Mouse (Mus musculus) left cerebral cortex, postnatal 25 days (tissue): ENCODE measurements around the gene Uvrag. TPM values are rescaled to one million over a fixed set of nuclear protein-coding genes. Genes with fewer than 3 reads are reported as not detected.

Experiments used
- DNase-seq, 2 experiments: peaks; one replicate each; pipeline ENCODE4 v3.0.0; 2022; ENCODE audit warnings: low spot score in 2 of 2, mixed read lengths in 1 of 2
- intact Hi-C: fragments of 180-260 bp; cut with DNase I; formaldehyde crosslinking; loops from one replicate; pipeline ENCODE4 v1.15.1; 2025
- total RNA-seq, 2 experiments: library from RNA; stranded (reverse); gene quantifications; 2 replicates each; pipeline ENCODE4 v1.2.3; 2021

Uvrag gene
- total RNA-seq, 2 experiments from 2014 or later, result 50.9 to 56.3 TPM

GRCm38 (mm10) chr7:99169717-99170403 is 28.9 kb upstream of the Uvrag start:
- DNase-seq, result peak in 1 of 2 experiments; percentile 58
- intact Hi-C loops, result loop anchor here (10.0 kb wide), 1 partner anchor 285 kb away; no protein-coding TSS in a partner anchor

DNA sequence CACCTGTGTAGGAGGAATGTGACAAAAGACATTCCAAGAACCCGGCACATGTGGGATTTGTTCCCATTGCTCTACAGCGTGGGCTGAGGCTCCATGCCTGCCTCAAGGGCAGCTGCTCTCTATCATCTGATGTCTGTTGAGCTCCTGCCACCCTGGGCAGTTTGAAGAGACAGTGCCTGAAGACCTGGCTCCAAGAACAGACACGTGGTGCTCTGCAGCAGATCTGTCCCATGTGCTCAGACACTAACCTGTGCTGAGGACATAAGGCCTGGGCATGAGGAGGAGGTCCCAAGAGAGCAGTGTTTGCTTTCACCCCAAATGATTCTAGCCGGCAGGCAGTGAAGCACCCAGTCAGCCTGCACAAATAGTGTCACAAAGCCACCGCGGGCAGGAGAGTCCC is 27.8 kb upstream of the Uvrag start:
- intact Hi-C loops, result no loop called here
- no peak for DNase-seq

- intact Hi-C loops, result no loop called here
Measured at GRCm38 (mm10) chr7:99167939-99168338, 27.0 kb upstream of the Uvrag start.

DNA sequence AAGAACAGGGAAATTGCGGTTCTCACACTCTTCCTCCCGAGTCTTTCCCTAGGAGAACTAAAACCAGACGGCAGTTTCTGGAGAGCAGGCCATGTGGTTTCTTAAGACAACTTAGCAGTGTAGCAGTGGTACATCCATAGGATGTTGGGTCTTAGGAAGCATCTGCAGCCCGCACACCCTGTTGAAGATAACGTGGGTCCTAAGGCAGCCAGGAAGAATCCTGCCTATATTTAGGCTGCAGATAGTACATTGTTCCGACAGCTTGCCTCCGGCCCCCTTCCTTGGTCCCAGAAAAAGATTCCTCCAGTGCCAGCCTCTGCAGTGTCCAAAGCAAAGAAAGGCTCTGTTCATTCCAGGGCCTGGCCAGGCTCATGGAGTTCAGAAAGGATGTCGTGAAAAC is 25.2 kb upstream of the Uvrag start:
- intact Hi-C loops, result no loop called here

More at GRCm38 (mm10) chr7:99167939-99168338, 27.0 kb upstream of the Uvrag start:
- no peak for DNase-seq

DNA sequence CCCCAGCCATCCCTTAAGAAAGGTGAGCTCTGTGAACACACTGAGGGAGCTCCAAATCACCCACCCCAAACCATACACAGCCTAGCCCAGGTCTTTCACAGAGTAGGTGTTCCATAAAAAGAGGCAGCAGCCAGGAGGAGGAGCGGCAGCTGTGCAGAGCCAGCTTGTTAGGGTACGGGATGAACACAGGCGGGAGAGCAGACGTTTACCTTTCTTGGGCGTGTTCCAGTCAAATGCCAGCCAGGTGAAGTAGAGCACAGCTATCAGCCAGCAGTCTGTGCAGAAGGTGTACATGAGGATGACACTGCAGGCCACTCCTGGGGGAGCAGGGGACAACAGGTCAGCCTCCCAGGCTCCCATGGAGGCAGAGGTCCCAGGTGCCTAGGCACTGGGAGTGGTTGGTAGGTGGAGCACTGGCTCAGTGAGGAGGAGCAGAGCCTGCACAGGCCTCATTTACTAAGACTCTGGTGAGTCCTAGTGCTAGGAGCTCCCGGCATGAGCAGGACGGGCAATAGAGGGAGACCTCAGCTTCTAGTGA is 24.0 kb upstream of the Uvrag start:
- intact Hi-C loops, result no loop called here
- no peak for DNase-seq

More for the DNA sequence above, 25.2 kb upstream of the Uvrag start:
- peak in 1 of 2 experiments; percentile 66 for DNase-seq

DNA sequence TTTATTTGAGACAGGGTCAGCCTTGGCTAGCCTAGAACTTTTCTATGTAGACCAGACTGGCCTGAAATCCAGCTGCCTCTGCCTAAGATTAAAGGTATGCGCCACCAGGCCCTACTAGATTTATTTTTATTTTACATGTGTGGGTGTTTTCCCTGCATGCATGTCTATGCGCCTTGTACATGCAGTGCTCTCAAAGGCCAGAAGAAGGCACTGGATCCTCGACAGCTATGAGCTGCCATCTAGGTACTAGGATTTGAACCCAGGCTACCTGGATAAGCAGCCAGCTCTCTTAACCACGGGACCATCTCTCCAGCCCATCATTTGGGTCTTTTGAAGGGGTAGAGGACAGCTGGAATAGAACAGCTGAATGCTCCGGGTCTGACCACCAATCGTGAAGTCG is 21.5 kb upstream of the Uvrag start:
- intact Hi-C loops, result no loop called here
- DNase-seq, result no peak

GRCm38 (mm10) chr7:99161961-99162360 is 21.0 kb upstream of the Uvrag start:
- intact Hi-C loops, result no loop called here
- DNase-seq, result no peak

DNA sequence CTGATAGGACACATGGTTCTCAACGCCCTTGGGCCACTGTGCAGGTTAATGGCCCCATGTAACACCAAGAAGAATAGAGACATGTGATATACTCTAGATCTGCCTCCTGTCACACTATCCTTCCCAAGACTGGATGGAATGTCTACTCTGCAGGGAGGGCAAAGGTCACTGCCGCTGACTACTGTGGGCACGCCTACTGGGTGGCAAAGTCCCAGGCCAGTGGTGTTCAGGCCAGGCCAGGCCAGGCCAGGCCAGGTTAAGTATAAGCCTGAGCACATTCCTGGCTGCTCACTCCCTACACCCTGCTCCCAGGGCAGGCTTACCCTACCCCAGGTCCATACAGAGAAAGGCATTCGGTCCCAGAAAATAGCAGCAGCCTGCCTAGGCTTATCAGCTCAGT is 20.6 kb upstream of the Uvrag start:
- intact Hi-C loops, result no loop called here
- DNase-seq, result no peak

DNA sequence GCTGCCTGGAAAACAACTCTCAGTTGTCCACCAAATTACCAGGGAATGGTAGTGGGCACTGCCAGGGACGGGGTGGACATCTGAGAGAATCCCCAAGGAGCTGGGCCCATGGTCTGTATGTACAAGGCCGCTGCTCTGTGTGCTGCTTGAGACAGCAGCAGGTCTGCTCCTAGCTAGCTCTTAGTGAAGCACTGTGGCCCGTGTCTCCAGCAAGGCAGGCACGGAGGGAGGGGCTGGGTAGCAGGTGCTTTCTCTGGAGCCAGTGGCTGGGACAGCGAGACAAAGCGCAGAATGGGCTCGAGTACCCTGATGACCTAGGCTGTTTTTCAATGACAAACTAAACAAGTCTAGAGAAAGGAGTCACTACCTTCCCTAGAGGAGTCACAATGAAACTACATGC is 20.1 kb upstream of the Uvrag start:
- intact Hi-C loops, result no loop called here
- DNase-seq, result no peak

DNA sequence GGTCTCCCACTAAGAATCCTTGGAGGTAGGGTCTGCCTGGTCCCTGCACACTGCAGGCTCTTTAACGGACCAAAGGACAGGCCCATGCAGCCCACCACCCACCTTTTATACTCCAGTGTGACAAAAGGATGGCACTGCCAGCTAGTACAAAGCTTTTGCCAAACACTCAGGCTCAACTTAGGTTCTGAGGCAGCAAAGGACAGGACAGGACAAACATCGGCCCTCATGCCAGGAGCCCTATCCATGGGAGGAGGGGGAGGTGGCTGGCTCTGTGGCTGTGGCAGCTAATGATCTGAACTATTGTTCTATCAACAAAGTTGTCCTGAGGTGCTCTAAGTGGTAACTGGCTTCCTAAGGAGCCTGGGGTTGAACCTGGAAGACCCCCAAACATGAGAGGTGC is 18.5 kb upstream of the Uvrag start:
- DNase-seq, result no peak
- intact Hi-C loops, result no loop called here

GRCm38 (mm10) chr7:99158904-99159303 is 18.0 kb upstream of the Uvrag start:
- intact Hi-C loops, result no loop called here
- DNase-seq, result no peak

DNA sequence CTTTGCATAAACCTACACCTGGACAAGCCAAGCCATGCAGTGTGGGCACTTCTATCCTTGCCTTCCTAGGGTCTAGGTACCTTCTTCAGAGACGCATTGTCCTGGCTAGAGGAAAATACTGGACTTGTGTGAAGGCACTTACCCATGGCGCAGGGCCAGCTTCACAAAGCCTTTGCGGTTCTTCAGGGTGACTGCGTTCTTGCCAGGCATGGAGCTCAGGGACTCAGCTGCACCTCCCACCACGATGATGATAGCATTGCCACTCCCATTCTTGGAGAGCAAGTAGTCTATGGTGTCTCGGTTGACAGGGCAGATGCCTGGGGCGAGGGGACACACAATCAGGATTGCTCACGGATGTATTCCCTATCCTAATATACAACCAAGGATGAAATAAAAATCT is 17.1 kb upstream of the Uvrag start:
- DNase-seq, result no peak
- intact Hi-C loops, result no loop called here

- intact Hi-C loops, result no loop called here
- DNase-seq, result no peak
Measured at GRCm38 (mm10) chr7:99156737-99157136, 15.8 kb upstream of the Uvrag start.

- intact Hi-C loops, result no loop called here
- no peak for DNase-seq
Measured at GRCm38 (mm10) chr7:99155311-99156289, 14.7 kb upstream of the Uvrag start.

DNA sequence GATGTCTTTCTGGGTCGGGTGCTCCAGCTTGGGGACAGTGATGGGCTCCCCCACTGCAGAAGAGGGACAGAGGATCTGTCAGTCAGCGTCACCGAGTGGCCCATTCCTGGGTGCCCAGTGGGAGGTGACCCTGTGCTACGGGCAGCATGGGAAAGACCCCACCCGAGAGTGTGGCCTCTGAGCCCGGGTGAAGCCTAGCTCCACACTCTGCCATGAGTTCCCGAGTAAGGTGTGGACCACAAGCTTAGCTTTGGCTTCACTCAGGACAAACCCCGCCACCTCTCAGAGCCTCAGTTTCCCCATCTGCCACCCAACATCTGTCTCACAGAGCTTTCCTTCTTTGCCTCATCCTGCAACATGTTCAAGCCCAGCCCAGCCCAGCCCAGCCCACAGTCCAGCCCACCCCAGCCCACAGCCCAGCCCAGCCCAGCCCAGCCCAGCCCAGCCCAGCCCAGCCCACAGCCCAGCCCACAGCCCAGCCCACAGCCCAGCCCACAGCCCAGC is 13.8 kb upstream of the Uvrag start:
- no peak for DNase-seq
- intact Hi-C loops, result loop anchor here (5.0 kb wide), 1 partner anchor 412 kb away; no protein-coding TSS in a partner anchor

DNA sequence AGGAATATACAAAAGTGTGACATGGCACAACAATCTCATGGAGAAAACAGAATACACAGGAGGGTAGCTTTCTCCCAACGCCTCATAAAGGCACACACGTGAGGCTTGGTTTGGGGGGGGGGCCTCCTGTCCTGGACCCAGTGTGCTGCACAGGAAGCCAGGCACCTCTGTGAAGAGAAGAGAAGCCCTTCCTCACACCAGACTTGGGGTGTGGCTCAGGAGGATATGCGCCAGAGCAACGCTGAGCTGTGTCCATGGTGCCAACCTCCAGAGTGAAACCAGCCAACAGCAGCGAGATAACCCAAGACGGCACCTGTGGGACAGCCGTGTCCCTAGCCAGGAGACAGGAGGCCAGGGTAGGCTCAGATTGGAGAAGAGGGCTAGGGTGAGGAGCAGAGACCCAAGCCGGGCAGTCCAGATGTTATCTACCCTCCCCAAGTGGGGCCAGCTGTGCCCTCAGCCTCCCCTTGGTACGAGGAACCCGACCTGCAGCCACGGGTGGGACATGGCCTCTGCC is 12.8 kb upstream of the Uvrag start:
- DNase-seq, result no peak
- intact Hi-C loops, result loop anchor here (5.0 kb wide), 1 partner anchor 411 kb away; no protein-coding TSS in a partner anchor

DNA sequence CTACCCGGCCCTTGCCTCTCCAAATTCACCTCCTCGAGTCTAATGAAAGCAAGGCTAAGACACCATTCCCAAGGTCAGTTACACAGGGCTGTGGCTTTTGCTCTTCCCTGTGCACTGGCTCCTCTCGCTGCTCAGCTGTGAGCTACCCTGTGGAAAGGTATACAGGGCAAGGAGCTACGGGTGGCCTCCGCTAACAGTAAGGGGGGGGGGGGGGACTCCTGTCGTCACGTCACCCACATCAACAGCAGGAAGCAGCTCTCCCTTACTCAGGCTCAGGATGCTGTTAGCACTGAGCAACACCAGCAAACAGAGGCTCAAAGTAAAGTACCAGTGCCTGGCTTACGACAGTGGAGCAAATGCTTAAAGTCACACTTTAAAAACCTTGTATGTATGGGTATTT is 11.8 kb upstream of the Uvrag start:
- intact Hi-C loops, result loop anchor here (5.0 kb wide), 1 partner anchor 410 kb away; no protein-coding TSS in a partner anchor
- no peak for DNase-seq

DNA sequence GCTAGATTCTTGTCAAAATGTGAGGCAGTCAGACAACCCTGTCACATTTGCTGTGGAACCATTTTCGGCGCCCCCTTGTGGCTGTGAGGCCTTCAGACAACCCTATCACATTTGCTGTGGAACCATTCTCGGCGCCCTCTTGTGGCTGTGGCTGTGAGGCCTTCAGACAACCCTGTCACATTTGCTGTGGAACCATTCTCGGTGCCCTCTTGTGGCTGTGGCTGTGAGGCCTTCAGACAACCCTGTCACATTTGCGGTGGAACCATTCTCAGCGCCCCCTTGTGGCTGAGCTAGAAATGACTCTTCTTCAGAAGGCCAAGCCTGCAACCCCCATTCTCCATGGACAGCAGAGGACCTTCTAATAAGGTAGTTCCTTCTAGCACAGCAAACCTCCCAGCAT is 10.4 kb upstream of the Uvrag start:
- intact Hi-C loops, result loop anchor here (2.0 to 5.0 kb wide), 2 partner anchors 45 to 409 kb away; no protein-coding TSS in a partner anchor
- peak; percentile 93 to 97 for DNase-seq

GRCm38 (mm10) chr7:99149017-99149416 is 8.1 kb upstream of the Uvrag start:
- no peak for DNase-seq
- intact Hi-C loops, result no loop called here

DNA sequence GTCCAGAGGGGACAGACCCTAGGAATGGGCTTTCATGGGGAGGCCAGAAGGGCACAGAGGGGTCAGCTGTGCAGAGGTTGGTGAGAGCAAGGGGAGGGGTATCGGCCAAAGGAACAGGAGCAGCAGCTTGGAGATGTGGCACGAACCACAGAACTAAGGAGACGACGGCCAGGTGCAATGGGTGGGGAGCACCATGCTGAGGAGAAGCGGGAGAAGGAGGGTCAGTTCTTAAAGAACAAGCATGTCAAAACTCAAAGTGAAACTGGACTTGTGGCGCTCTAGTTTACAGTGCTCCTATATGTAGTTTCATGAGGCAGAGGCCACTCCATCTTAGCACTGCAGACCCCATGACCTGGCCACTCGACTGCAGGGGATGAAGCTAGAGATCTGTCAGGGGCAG is 6.6 kb upstream of the Uvrag start:
- intact Hi-C loops, result no loop called here

More for the DNA sequence above, 6.6 kb upstream of the Uvrag start:
- DNase-seq, result no peak
